Mouse (Mus musculus) testis, adult 2 months (tissue): Measurements from ENCODE around the gene Snx18. TPM values are rescaled to one million over a fixed set of nuclear protein-coding genes. Genes with fewer than 3 reads are reported as not detected.

Source experiments
- H3K27ac ChIP-seq: fragments of 200-500 bp; 2 replicates; pipeline ENCODE4 v1.5.1; 2012; ENCODE audit warnings: low read depth, low read length; ENCODE audit not compliant: control insufficient read depth, insufficient read depth
- H3K27me3 ChIP-seq: fragments of 200-500 bp; 2 replicates; pipeline ENCODE4 v1.6.1; 2012; ENCODE audit warnings: mild to moderate bottlenecking, low read length, moderate library complexity; ENCODE audit not compliant: control insufficient read depth, insufficient read depth
- H3K36me3 ChIP-seq: fragments of 200-500 bp; 2 replicates; pipeline ENCODE4 v1.6.1; 2012; ENCODE audit warnings: mild to moderate bottlenecking, low read length; ENCODE audit not compliant: control insufficient read depth, insufficient read depth
- H3K4me1 ChIP-seq: fragments of 200-500 bp; 2 replicates; pipeline ENCODE4 v1.6.1; 2012; ENCODE audit warnings: low read length; ENCODE audit not compliant: control insufficient read depth, insufficient read depth
- H3K4me3 ChIP-seq: fragments of 200-500 bp; 2 replicates; pipeline ENCODE4 v1.5.1; 2012; ENCODE audit warnings: low read depth, mild to moderate bottlenecking, low read length, moderate library complexity, mixed read lengths; ENCODE audit not compliant: control insufficient read depth
- CTCF ChIP-seq: fragments of 200-500 bp; IDR thresholded peaks from 2 replicates; pipeline ENCODE4 v1.5.1; 2012; ENCODE audit warnings: low read depth, mild to moderate bottlenecking, inconsistent platforms, low read length, moderate library complexity; ENCODE audit not compliant: control insufficient read depth, insufficient read depth, insufficient replicate concordance
- POLR2A ChIP-seq: fragments of 200-500 bp; IDR thresholded peaks from 2 replicates; pipeline ENCODE4 v1.6.1; 2012; ENCODE audit warnings: low read depth, mild to moderate bottlenecking, inconsistent platforms, low read length, moderate library complexity; ENCODE audit not compliant: control insufficient read depth
- polyA plus RNA-seq: library from polyadenylated mRNA; depleted of rRNA; stranded (reverse); fragments of >200 nt; gene quantifications from 2 replicates; pipeline ENCODE4 v1.2.3, GENCODE M21; 2012

Snx18 gene
- polyA plus RNA-seq, 1 experiment, result 2.0 TPM

GRCm38 (mm10) chr13:113579788-113580399, 38.5 kb downstream of the Snx18 start:
- H3K27ac ChIP-seq, result no peak overlapping the region

GRCm38 (mm10) chr13:113574232-113574631, 44.1 kb downstream of the Snx18 start:
- no peaks in the 10 kb centered on the region for H3K4me1 ChIP-seq

More at GRCm38 (mm10) chr13:113579788-113580399, 38.5 kb downstream of the Snx18 start:
- no peaks in the 10 kb centered on the region for H3K36me3 ChIP-seq
- H3K4me3 ChIP-seq, result no peak overlapping the region
- H3K4me1 ChIP-seq, result no peaks in the 10 kb centered on the region
- no peaks in the 10 kb centered on the region for H3K27me3 ChIP-seq
- TF ChIP-seq POLR2A, result no peak
- TF ChIP-seq CTCF, result no peak

GRCm38 (mm10) chr13:113573377-113573776, 45.0 kb downstream of the Snx18 start:
- Histone ChIP-seq H3K36me3 (no peaks in the 10 kb centered on the region), H3K4me3 (no peak overlapping the region), H3K27ac (no peak overlapping the region), H3K4me1 (no peaks in the 10 kb centered on the region), H3K27me3 (no peaks in the 10 kb centered on the region)
- TF ChIP-seq POLR2A, result no peak
- no peak for TF ChIP-seq CTCF

More at GRCm38 (mm10) chr13:113574232-113574631, 44.1 kb downstream of the Snx18 start:
- no peak overlapping the region for H3K27ac ChIP-seq
- H3K36me3 ChIP-seq, result no peaks in the 10 kb centered on the region
- H3K4me3 ChIP-seq, result no peak overlapping the region
- TF ChIP-seq POLR2A (no peak), CTCF (no peak)
- no peaks in the 10 kb centered on the region for H3K27me3 ChIP-seq

GRCm38 (mm10) chr13:113572046-113572686, 46.2 kb downstream of the Snx18 start:
- H3K27ac ChIP-seq, result no peak overlapping the region
- H3K4me1 ChIP-seq, result no peaks in the 10 kb centered on the region
- no peak overlapping the region for H3K4me3 ChIP-seq
- H3K27me3 ChIP-seq, result no peaks in the 10 kb centered on the region
- no peak for TF ChIP-seq POLR2A
- no peak for TF ChIP-seq CTCF
- H3K36me3 ChIP-seq, result no peaks in the 10 kb centered on the region

- H3K27me3 ChIP-seq, result no peaks in the 10 kb centered on the region
- H3K27ac ChIP-seq, result no peak overlapping the region
- no peak overlapping the region for H3K4me3 ChIP-seq
- H3K36me3 ChIP-seq, result no peaks in the 10 kb centered on the region
- TF ChIP-seq CTCF (no peak), POLR2A (no peak)
- peaks cover 4% of the 10 kb centered on the region for H3K4me1 ChIP-seq
These were observed 48.8 kb downstream of the Snx18 start for GRCm38 (mm10) chr13:113569526-113569925.

DNA sequence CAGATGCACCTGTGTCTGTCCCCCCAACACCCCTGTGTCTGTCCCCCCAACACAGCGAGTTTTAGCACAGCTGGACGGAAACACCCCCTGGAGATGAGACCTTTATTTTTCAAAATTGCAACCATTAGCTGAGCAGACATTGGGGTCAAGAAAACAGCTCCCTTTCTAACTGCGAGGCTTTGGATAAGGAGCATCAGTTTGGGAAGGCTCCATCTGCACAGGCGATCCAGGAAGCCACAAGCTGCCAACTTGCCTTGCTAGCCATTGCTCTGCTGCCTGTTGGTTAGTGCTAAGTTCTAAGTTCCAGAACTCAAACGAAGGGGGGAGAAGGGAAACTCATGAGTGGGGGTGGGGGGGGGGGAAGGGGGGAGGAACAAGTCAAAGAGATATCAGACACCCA, 51.4 kb downstream of the Snx18 start:
- H3K27ac ChIP-seq, result no peak overlapping the region
- no peaks in the 10 kb centered on the region for H3K36me3 ChIP-seq
- H3K4me3 ChIP-seq, result no peak overlapping the region
- H3K4me1 ChIP-seq, result peaks cover 4% of the 10 kb centered on the region
- H3K27me3 ChIP-seq, result no peaks in the 10 kb centered on the region
- TF ChIP-seq CTCF (no peak), POLR2A (no peak)

DNA sequence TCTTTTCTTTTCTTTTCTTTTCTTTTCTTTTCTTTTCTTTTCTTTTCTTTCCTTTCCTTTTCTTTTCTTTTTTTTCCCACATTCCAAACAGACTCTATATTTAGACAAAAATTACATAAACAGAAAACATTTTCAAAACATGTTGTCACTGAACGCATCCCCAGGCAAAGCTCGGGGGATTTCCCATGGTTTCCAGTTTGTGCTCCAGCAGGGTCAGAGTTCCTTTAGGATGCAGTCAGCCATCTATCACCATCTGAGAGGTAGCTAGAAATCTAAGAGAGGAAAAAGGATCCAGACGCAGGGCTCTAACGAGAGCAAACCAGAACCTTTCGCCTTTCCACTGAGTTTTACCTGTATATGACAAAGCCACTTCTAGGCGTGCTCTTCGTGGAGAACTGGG, 52.0 kb downstream of the Snx18 start:
- Histone ChIP-seq H3K4me1 (peaks cover 4% of the 10 kb centered on the region), H3K27ac (no peak overlapping the region), H3K36me3 (no peaks in the 10 kb centered on the region), H3K27me3 (no peaks in the 10 kb centered on the region), H3K4me3 (no peak overlapping the region)
- TF ChIP-seq POLR2A (no peak), CTCF (no peak)
